Mouse (Mus musculus) kidney, embryonic 14.5 days (tissue): ENCODE measurements around the gene Endov. TPM values are rescaled to one million over a fixed set of nuclear protein-coding genes. Genes with fewer than 3 reads are reported as not detected.

Source experiments
- ATAC-seq: fragments of 200-750 bp; cut with Nextera tagmentation; 2 replicates; pipeline ENCODE4 v1.8.0; 2017; ENCODE audit warnings: moderate number of reproducible peaks, mild to moderate bottlenecking, moderate TSS enrichment, moderate library complexity; ENCODE audit not compliant: low FRiP score, low TSS enrichment
- H3K27ac ChIP-seq: fragments of 300-500 bp; sonication (generic); 2 replicates; pipeline ENCODE4 v1.5.1; 2014; ENCODE audit warnings: low read depth, mild to moderate bottlenecking, low read length, moderate library complexity, mixed read lengths
- H3K27me3 ChIP-seq: fragments of 300-500 bp; sonication (generic); 2 replicates; pipeline ENCODE4 v1.6.1; 2014; ENCODE audit warnings: mild to moderate bottlenecking, low read length; ENCODE audit not compliant: control insufficient read depth, insufficient read depth
- H3K36me3 ChIP-seq: fragments of 300-500 bp; sonication (generic); 2 replicates; pipeline ENCODE4 v1.6.1; 2014; ENCODE audit warnings: low read length, mixed read lengths; ENCODE audit not compliant: control insufficient read depth, insufficient read depth
- H3K4me1 ChIP-seq: fragments of 300-500 bp; sonication (generic); 2 replicates; pipeline ENCODE4 v1.6.1; 2014; ENCODE audit warnings: low read length, mixed read lengths; ENCODE audit not compliant: control insufficient read depth, insufficient read depth
- H3K4me2 ChIP-seq: fragments of 300-500 bp; sonication (generic); replicated peaks from 2 replicates; pipeline ENCODE4 v1.6.1; 2014; ENCODE audit warnings: low read depth, mild to moderate bottlenecking, low read length
- H3K4me3 ChIP-seq: fragments of 300-500 bp; sonication (generic); 2 replicates; pipeline ENCODE4 v1.5.1; 2014; ENCODE audit warnings: mild to moderate bottlenecking, low read length
- H3K9ac ChIP-seq: fragments of 300-500 bp; sonication (generic); 2 replicates; pipeline ENCODE4 v1.6.1; 2014; ENCODE audit warnings: low read depth, mild to moderate bottlenecking, low read length, moderate library complexity
- H3K9me3 ChIP-seq: fragments of 300-500 bp; sonication (generic); 2 replicates; pipeline ENCODE4 v1.6.1; 2016; ENCODE audit warnings: low read length; ENCODE audit not compliant: control insufficient read depth
- WGBS: fragments of 180-500 bp; shearing (Covaris S2); extraction: QIAGEN DNeasy Blood & Tissue Kit; methylation state at CpG from one replicate; pipeline ENCODE4 v1.1.7; 2014; 5-methylcytosine and 5-hydroxymethylcytosine counted together
- polyA plus RNA-seq: library from polyadenylated mRNA; unstranded; fragments of >200 nt; fragmentation: Nextera tagmentation; extraction: Ambion mirVana; gene quantifications from 2 replicates; pipeline ENCODE4 v1.2.1, GENCODE M21; 2014

Gene Endov
- polyA plus RNA-seq, 1 experiment from 2014 or later: 14.6 TPM

DNA sequence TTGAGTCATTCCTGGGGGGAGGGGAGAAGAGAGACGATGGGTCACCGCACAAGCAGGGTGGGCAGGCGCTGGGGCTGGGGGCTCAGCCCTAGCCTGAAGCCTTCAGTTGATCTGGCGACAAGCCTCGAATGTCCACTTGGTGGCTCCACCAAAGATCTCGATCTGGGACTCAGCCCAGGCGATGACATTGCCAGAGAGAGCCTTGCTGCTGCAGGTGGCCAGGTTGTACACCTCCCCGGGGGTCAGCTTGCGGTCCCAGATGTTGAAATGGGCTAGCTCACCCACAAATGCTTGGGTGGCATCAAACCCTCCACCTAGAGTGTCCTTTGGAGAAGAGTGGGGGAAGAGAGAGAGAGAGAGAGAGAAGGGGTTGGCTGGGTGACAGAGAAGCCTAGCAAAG lies 51.2 kb downstream of the Endov start:
- Histone ChIP-seq H3K27ac (no peak overlapping the region), H3K4me1 (peaks cover 18% of the 10 kb centered on the region), H3K9ac (no peak overlapping the region), H3K4me2 (no peak overlapping the region), H3K27me3 (peaks cover 45% of the 10 kb centered on the region), H3K9me3 (no peaks in the 10 kb centered on the region), H3K36me3 (no peaks in the 10 kb centered on the region), H3K4me3 (no peak overlapping the region)
- WGBS: 45% methylated on average over 9 of the region's 9 CpGs
- no peak for ATAC-seq

GRCm38 (mm10) chr11:119542886-119543285 lies 51.7 kb downstream of the Endov start:
- ATAC-seq: no peak
- Histone ChIP-seq H3K4me3 (no peak overlapping the region), H3K4me1 (peaks cover 23% of the 10 kb centered on the region), H3K4me2 (no peak overlapping the region), H3K27ac (no peak overlapping the region), H3K27me3 (peaks cover 50% of the 10 kb centered on the region), H3K36me3 (no peaks in the 10 kb centered on the region), H3K9ac (no peak overlapping the region), H3K9me3 (no peaks in the 10 kb centered on the region)
- 79% methylated on average over 5 of the region's 5 CpGs for WGBS

GRCm38 (mm10) chr11:119543816-119544517 lies 52.8 kb downstream of the Endov start:
- no peaks in the 10 kb centered on the region for H3K36me3 ChIP-seq
- no peak overlapping the region for H3K4me2 ChIP-seq
- no peak for ATAC-seq
- peaks cover 61% of the 10 kb centered on the region for H3K27me3 ChIP-seq
- H3K27ac ChIP-seq: no peak overlapping the region
- 56% methylated on average over 16 of the region's 16 CpGs for WGBS
- H3K4me1 ChIP-seq: peaks cover 33% of the 10 kb centered on the region
- no peak overlapping the region for H3K4me3 ChIP-seq
- no peaks in the 10 kb centered on the region for H3K9me3 ChIP-seq
- no peak overlapping the region for H3K9ac ChIP-seq

- 80% methylated on average over 15 of the region's 15 CpGs for WGBS
- no peaks in the 10 kb centered on the region for H3K36me3 ChIP-seq
- no peak overlapping the region for H3K27ac ChIP-seq
- no peak overlapping the region for H3K9ac ChIP-seq
- H3K4me1 ChIP-seq: peaks cover 40% of the 10 kb centered on the region
- no peak overlapping the region for H3K4me3 ChIP-seq
- no peaks in the 10 kb centered on the region for H3K9me3 ChIP-seq
- ATAC-seq: no peak
- H3K27me3 ChIP-seq: peaks cover 67% of the 10 kb centered on the region
- H3K4me2 ChIP-seq: no peak overlapping the region
These were observed 53.5 kb downstream of the Endov start for GRCm38 (mm10) chr11:119544518-119545105.

GRCm38 (mm10) chr11:119545281-119545680 lies 54.1 kb downstream of the Endov start:
- no peak for ATAC-seq
- H3K4me3 ChIP-seq: no peak overlapping the region
- no peak overlapping the region for H3K9ac ChIP-seq
- peaks cover 40% of the 10 kb centered on the region for H3K4me1 ChIP-seq
- no peak overlapping the region for H3K27ac ChIP-seq
- H3K36me3 ChIP-seq: no peaks in the 10 kb centered on the region
- H3K4me2 ChIP-seq: no peak overlapping the region
- H3K27me3 ChIP-seq: peaks cover 68% of the 10 kb centered on the region
- H3K9me3 ChIP-seq: no peaks in the 10 kb centered on the region
- 37% methylated on average over 3 of the region's 3 CpGs for WGBS

- peak overlapping the region; percentile 52; the same call in 1 of the 2 replicates for H3K4me3 ChIP-seq
- H3K4me1 ChIP-seq: peaks cover 40% of the 10 kb centered on the region
- H3K4me2 ChIP-seq: peak overlapping the region; percentile 99
- 5% methylated on average over 10 of the region's 10 CpGs for WGBS
- H3K36me3 ChIP-seq: no peaks in the 10 kb centered on the region
- no peak overlapping the region for H3K27ac ChIP-seq
- no peak for ATAC-seq
- H3K9me3 ChIP-seq: no peaks in the 10 kb centered on the region
- H3K9ac ChIP-seq: no peak overlapping the region
- H3K27me3 ChIP-seq: peaks cover 73% of the 10 kb centered on the region
These were observed 54.8 kb downstream of the Endov start for GRCm38 (mm10) chr11:119545741-119546495.

DNA sequence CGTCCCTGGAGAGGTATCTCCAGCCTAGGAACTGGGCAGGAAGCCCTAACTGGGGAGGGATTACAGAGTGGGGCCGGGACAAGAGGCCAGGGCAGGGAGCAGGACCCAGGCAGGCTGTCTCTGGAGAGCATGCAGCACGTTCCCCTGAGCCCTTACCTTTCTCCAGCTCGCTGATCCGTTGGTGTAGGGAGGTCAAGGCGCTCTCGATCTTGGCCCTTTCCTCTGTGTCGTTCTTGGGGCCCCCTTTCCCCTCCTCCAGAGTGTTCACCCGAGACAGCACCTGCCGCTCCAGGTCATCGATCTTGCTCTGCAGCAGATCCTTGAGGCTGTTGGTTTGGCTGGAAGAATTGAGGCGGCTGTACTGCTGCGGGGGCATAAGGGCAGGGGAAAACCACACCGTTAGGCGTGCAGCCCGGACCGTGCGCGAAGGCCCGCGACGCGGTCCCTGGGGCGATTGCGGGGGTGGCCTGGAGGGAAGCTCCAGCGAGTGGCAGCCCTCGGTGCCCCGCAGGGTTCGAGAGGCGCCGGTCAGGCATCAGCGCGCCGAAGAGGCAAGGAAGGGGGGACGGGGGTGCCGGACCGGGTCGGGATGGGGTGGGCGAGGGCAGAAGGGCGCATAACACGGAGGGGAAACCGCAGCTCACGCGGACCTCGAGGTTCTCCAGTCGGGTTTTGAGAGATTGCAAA lies 55.5 kb downstream of the Endov start:
- H3K9ac ChIP-seq: peak overlapping the region; percentile 58
- WGBS: under 1% methylated on average over 46 of the region's 46 CpGs
- peak overlapping the region; percentile 99 for H3K4me2 ChIP-seq
- peaks cover 40% of the 10 kb centered on the region for H3K4me1 ChIP-seq
- H3K4me3 ChIP-seq: peak overlapping the region; percentile 52
- no peaks in the 10 kb centered on the region for H3K36me3 ChIP-seq
- H3K27ac ChIP-seq: no peak overlapping the region
- no peaks in the 10 kb centered on the region for H3K9me3 ChIP-seq
- ATAC-seq: no peak
- peaks cover 71% of the 10 kb centered on the region for H3K27me3 ChIP-seq

DNA sequence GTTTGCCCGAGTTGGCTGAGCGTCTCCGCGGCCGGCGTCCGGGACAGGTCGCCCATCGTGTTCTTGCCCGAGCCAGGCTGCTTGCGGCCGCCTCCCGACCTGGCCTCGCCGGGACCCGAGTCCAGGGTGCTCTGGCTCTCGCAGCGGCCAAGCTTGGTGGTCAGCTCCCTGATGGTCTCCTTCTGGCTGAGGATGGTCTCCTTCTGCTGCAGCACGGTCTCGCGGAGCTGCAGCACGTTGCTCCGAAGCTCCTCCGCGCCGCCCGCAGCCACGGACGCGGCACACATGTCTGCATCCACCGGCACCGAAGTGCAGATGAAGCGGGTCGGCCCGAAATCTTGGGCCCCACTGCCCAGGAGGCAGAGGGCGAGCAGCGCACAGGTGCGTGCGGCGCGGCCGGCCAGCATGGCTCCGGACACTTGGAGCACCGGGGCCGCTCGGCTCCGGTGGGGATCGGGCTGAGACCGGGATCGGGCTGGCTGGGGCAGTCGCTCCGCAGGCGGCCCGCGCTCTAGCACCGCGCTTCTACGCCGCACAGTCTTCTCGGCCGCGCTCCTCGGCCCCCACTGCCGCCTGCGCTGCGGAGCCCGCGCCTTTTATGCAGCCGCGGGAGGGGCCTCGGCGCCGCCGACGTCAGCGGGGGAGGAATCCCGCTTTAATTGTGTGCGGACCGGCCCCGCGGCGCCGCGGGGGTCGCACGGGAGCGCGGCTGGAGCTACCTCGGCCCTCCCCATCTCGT lies 56.2 kb downstream of the Endov start, which contains the start of gene Nptx1:
Gene Nptx1 (minus strand): TSS at position 571 of the 739 bp plus-strand sequence.
- H3K27ac ChIP-seq: no peak within 1 kb of the TSS
- H3K36me3 ChIP-seq: no peaks in the 10 kb centered on the region
- peak; percentile 33; the same call in 1 of the 2 replicates for ATAC-seq
- peak within 1 kb of the TSS; percentile 52 for H3K4me3 ChIP-seq
- H3K4me1 ChIP-seq: peaks cover 40% of the 10 kb centered on the region
- peak within 1 kb of the TSS; percentile 99 for H3K4me2 ChIP-seq
- H3K9ac ChIP-seq: peak within 1 kb of the TSS; percentile 58
- H3K27me3 ChIP-seq: peaks cover 71% of the 10 kb centered on the region
- under 1% methylated on average over 67 of the region's 90 CpGs for WGBS
- no peaks in the 10 kb centered on the region for H3K9me3 ChIP-seq
